Mouse (Mus musculus): ENCODE results near the gene Pla2g2d. TPM values are rescaled to one million over a fixed set of nuclear protein-coding genes. Genes with fewer than 3 reads are reported as not detected.

Gene Pla2g2d
- polyA plus RNA-seq, 1 experiment from 2014 or later, result 0.21 TPM

GRCm38 (mm10) chr4:138796513-138797216, 21.1 kb downstream of the Pla2g2d start:
- Histone ChIP-seq H3K4me2 (replicated peaks; ENCODE audit: low read depth) (no peak overlapping the region), H3K9me3 (ENCODE audit: control insufficient read depth, low read length) (no peaks in the 10 kb centered on the region), H3K4me1 (replicated peaks; ENCODE audit: control insufficient read depth, insufficient read depth) (no peaks in the 10 kb centered on the region; the same call in none of the 2 replicates), H3K27me3 (ENCODE audit: control insufficient read depth, insufficient read depth, low read length) (no peaks in the 10 kb centered on the region), H3K9ac (ENCODE audit: low read length) (no peak overlapping the region), H3K27ac (replicated peaks) (no peak overlapping the region), H3K4me3 (ENCODE audit: low read depth, low read length) (no peak overlapping the region), H3K36me3 (ENCODE audit: control insufficient read depth, insufficient read depth, low read length) (no peaks in the 10 kb centered on the region)
- 32% methylated on average over 6 of the region's 6 CpGs for WGBS
- ATAC-seq (ENCODE audit: low FRiP score, low TSS enrichment) (no peak), DNase-seq (ENCODE audit: low spot score) (no peak)
- no peak for TF ChIP-seq EP300 (optimal IDR thresholded peaks at IDR 0.05)
- no peak for TF ChIP-seq CTCF (IDR thresholded peaks at IDR 0.05; ENCODE audit: low read depth)

- WGBS, result 65% methylated on average over 4 of the region's 4 CpGs
- ATAC-seq (ENCODE audit: low FRiP score, low TSS enrichment), result no peak
- no peaks in the 10 kb centered on the region for H3K36me3 ChIP-seq (ENCODE audit: control insufficient read depth, insufficient read depth, low read length)
- no peak for DNase-seq (ENCODE audit: low spot score)
- H3K4me3 ChIP-seq (ENCODE audit: low read depth, low read length), result no peak overlapping the region
- no peak overlapping the region for H3K27ac ChIP-seq (replicated peaks)
- no peaks in the 10 kb centered on the region for H3K27me3 ChIP-seq (ENCODE audit: control insufficient read depth, insufficient read depth, low read length)
- no peak for TF ChIP-seq CTCF (IDR thresholded peaks at IDR 0.05; ENCODE audit: low read depth)
- no peak for TF ChIP-seq EP300 (optimal IDR thresholded peaks at IDR 0.05)
- no peak overlapping the region for H3K9ac ChIP-seq (ENCODE audit: low read length)
- no peaks in the 10 kb centered on the region; the same call in none of the 2 replicates for H3K4me1 ChIP-seq (replicated peaks; ENCODE audit: control insufficient read depth, insufficient read depth)
- no peaks in the 10 kb centered on the region for H3K9me3 ChIP-seq (ENCODE audit: control insufficient read depth, low read length)
- H3K4me2 ChIP-seq (replicated peaks; ENCODE audit: low read depth), result no peak overlapping the region
Observed at GRCm38 (mm10) chr4:138797217-138797570, 21.7 kb downstream of the Pla2g2d start.

DNA sequence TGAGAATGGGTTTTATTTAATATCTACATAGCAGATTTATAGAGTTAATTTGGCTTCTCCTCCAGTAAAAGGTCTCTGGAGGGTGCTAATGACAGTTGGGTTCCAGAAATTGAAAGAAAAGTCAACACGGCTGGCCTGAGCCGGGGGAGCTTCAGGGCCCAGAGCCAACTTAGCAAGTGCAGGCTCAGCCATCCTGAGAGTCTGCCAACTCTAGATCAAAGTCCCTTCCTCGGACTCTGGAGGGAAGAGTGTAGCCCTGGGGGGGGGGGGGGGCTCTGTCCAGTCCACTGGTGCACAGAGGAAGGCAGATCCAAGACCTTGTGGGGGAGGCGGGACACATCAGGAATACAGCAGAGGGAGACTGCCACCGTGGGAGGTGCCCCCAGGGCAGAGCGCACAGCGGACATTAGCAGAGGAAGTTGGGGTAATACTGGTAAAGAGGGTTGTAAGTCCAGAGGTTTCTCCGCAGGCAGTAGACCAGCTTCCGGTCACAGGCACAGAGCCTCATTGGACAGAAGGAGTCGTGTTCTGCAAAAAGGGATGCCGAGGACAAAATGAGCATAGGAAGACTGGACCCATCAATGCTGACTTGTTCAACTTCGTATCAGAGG, 24.7 kb downstream of the Pla2g2d start:
- 52% methylated on average over 12 of the region's 12 CpGs for WGBS
- no peak overlapping the region for H3K9ac ChIP-seq (ENCODE audit: low read length)
- no peaks in the 10 kb centered on the region for H3K27me3 ChIP-seq (ENCODE audit: control insufficient read depth, insufficient read depth, low read length)
- H3K4me1 ChIP-seq (replicated peaks; ENCODE audit: control insufficient read depth, insufficient read depth), result no peaks in the 10 kb centered on the region; the same call in 1 of the 2 replicates
- no peak overlapping the region for H3K4me3 ChIP-seq (ENCODE audit: low read depth, low read length)
- no peak; the same call in 1 of the 2 replicates for ATAC-seq (ENCODE audit: low FRiP score, low TSS enrichment)
- no peaks in the 10 kb centered on the region for H3K9me3 ChIP-seq (ENCODE audit: control insufficient read depth, low read length)
- H3K36me3 ChIP-seq (ENCODE audit: control insufficient read depth, insufficient read depth, low read length), result no peaks in the 10 kb centered on the region
- no peak overlapping the region for H3K27ac ChIP-seq (replicated peaks)
- no peak for DNase-seq (ENCODE audit: low spot score)
- H3K4me2 ChIP-seq (replicated peaks; ENCODE audit: low read depth), result 0 out of 2 replicates have a peak overlapping the region, but pooled peaks have one; percentile 11
- no peak for TF ChIP-seq EP300 (optimal IDR thresholded peaks at IDR 0.05)
- no peak for TF ChIP-seq CTCF (IDR thresholded peaks at IDR 0.05; ENCODE audit: low read depth)

DNA sequence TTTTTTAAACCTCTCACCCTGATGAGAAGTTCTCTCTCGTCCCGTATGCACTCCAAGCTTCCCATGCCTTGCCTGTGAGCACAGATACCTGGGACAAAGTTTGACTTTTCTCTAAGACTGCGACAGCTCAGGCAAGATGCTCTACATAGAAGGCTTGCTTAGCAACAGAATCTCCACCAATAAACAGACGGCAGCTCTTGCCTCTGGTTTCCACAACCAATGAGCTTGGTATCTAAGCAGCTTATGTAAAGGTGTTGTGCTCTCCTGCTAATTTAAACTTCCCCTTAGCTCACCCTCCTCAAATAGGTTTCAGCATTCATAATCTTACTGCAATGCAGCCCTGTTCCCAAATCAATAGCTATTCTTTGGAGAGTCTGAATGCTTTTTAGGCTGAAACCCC, 26.1 kb downstream of the Pla2g2d start:
- H3K4me3 ChIP-seq (ENCODE audit: low read depth, low read length), result no peak overlapping the region
- WGBS, result 83% methylated on average over 4 of the region's 4 CpGs
- DNase-seq (ENCODE audit: low spot score), result no peak

GRCm38 (mm10) chr4:138802917-138803316, 27.4 kb downstream of the Pla2g2d start:
- TF ChIP-seq CTCF (IDR thresholded peaks at IDR 0.05; ENCODE audit: low read depth), result no peak
- no peak for TF ChIP-seq EP300 (optimal IDR thresholded peaks at IDR 0.05)
- no peaks in the 10 kb centered on the region for H3K9me3 ChIP-seq (ENCODE audit: control insufficient read depth, low read length)
- no peak overlapping the region for H3K4me2 ChIP-seq (replicated peaks; ENCODE audit: low read depth)
- H3K9ac ChIP-seq (ENCODE audit: low read length), result no peak overlapping the region
- ATAC-seq (ENCODE audit: low FRiP score, low TSS enrichment), result no peak
- H3K36me3 ChIP-seq (ENCODE audit: control insufficient read depth, insufficient read depth, low read length), result no peaks in the 10 kb centered on the region
- H3K4me1 ChIP-seq (replicated peaks; ENCODE audit: control insufficient read depth, insufficient read depth), result no peaks in the 10 kb centered on the region; the same call in 1 of the 2 replicates
- no peak for DNase-seq (ENCODE audit: low spot score)
- no peaks in the 10 kb centered on the region for H3K27me3 ChIP-seq (ENCODE audit: control insufficient read depth, insufficient read depth, low read length)
- no peak overlapping the region for H3K27ac ChIP-seq (replicated peaks)
- 83% methylated on average over 11 of the region's 11 CpGs for WGBS
- no peak overlapping the region for H3K4me3 ChIP-seq (ENCODE audit: low read depth, low read length)

More for the DNA sequence above, 26.1 kb downstream of the Pla2g2d start:
- Histone ChIP-seq H3K4me1 (replicated peaks; ENCODE audit: control insufficient read depth, insufficient read depth) (no peaks in the 10 kb centered on the region; the same call in 1 of the 2 replicates), H3K9me3 (ENCODE audit: control insufficient read depth, low read length) (no peaks in the 10 kb centered on the region), H3K9ac (ENCODE audit: low read length) (no peak overlapping the region), H3K4me2 (replicated peaks; ENCODE audit: low read depth) (no peak overlapping the region), H3K36me3 (ENCODE audit: control insufficient read depth, insufficient read depth, low read length) (no peaks in the 10 kb centered on the region), H3K27ac (replicated peaks) (no peak overlapping the region), H3K27me3 (ENCODE audit: control insufficient read depth, insufficient read depth, low read length) (no peaks in the 10 kb centered on the region)
- no peak for TF ChIP-seq CTCF (IDR thresholded peaks at IDR 0.05; ENCODE audit: low read depth)
- no peak for TF ChIP-seq EP300 (optimal IDR thresholded peaks at IDR 0.05)
- no peak for ATAC-seq (ENCODE audit: low FRiP score, low TSS enrichment)

DNA sequence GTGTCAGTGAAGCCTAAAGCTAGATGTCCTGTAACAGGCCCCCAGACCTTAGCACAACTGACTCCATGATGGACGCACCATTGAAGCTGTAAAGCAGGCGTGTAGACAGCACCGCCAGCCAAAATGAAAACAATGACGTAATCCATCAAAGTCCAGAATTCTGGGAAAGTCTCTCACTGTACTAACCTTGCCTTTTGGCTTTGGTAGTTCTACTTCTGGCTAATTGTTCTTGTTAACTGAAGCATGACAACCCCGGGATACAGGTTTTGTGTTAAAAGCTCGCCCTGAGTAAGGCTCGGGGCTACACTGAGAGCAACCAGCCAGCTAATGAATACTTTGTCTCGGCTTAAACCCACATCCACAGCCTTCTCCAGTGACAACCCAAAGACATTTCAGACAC, 29.7 kb downstream of the Pla2g2d start:
- H3K27me3 ChIP-seq (ENCODE audit: control insufficient read depth, insufficient read depth, low read length), result no peaks in the 10 kb centered on the region
- DNase-seq (ENCODE audit: low spot score), result no peak
- H3K4me2 ChIP-seq (replicated peaks; ENCODE audit: low read depth), result no peak overlapping the region
- WGBS, result 45% methylated on average over 8 of the region's 8 CpGs
- no peaks in the 10 kb centered on the region for H3K9me3 ChIP-seq (ENCODE audit: control insufficient read depth, low read length)
- H3K36me3 ChIP-seq (ENCODE audit: control insufficient read depth, insufficient read depth, low read length), result no peaks in the 10 kb centered on the region
- no peak for ATAC-seq (ENCODE audit: low FRiP score, low TSS enrichment)
- no peak overlapping the region for H3K27ac ChIP-seq (replicated peaks)
- no peak overlapping the region for H3K4me3 ChIP-seq (ENCODE audit: low read depth, low read length)
- TF ChIP-seq CTCF (IDR thresholded peaks at IDR 0.05; ENCODE audit: low read depth) (no peak), EP300 (optimal IDR thresholded peaks at IDR 0.05) (no peak)
- H3K9ac ChIP-seq (ENCODE audit: low read length), result no peak overlapping the region
- no peaks in the 10 kb centered on the region for H3K4me1 ChIP-seq (replicated peaks; ENCODE audit: control insufficient read depth, insufficient read depth)
